Mouse (Mus musculus) embryonic fibroblast, embryonic 13.5 days (primary cell): ENCODE results near the gene Mindy2.

Source experiments
- CTCF ChIP-seq: IDR thresholded peaks from 2 replicates; pipeline ENCODE4 v1.5.1; 2011; ENCODE audit warnings: mild to moderate bottlenecking, control low read depth, low read length, moderate library complexity, borderline replicate concordance; ENCODE audit not compliant: insufficient read depth
- POLR2A ChIP-seq: IDR thresholded peaks from 2 replicates; pipeline ENCODE4 v1.6.1; 2011; ENCODE audit warnings: low read depth, mild to moderate bottlenecking, control low read depth, low read length, moderate library complexity

GRCm38 (mm10) chr9:70570351-70570750 is 86.6 kb downstream of the Mindy2 start:
- no peak for TF ChIP-seq POLR2A
- no peak for TF ChIP-seq CTCF
